Mouse (Mus musculus) embryonic fibroblast, embryonic 13.5 days (primary cell): Measurements from ENCODE around the gene Map4k3. TPM values are rescaled to one million over a fixed set of nuclear protein-coding genes. Genes with fewer than 3 reads are reported as not detected.

Source experiments
- H3K27ac ChIP-seq: 2 replicates; pipeline ENCODE4 v1.5.1; 2012; ENCODE audit warnings: low read length, control low read depth, inconsistent platforms; ENCODE audit not compliant: insufficient read depth
- H3K4me1 ChIP-seq: 2 replicates; pipeline ENCODE4 v1.6.1; 2011; ENCODE audit warnings: low read length; ENCODE audit not compliant: control insufficient read depth, insufficient read depth
- H3K4me3 ChIP-seq: 2 replicates; pipeline ENCODE4 v1.5.1; 2011; ENCODE audit warnings: mild to moderate bottlenecking, control low read depth, low read length; ENCODE audit not compliant: insufficient read depth
- CTCF ChIP-seq: IDR thresholded peaks from 2 replicates; pipeline ENCODE4 v1.5.1; 2011; ENCODE audit warnings: mild to moderate bottlenecking, control low read depth, low read length, moderate library complexity, borderline replicate concordance; ENCODE audit not compliant: insufficient read depth
- POLR2A ChIP-seq: IDR thresholded peaks from 2 replicates; pipeline ENCODE4 v1.6.1; 2011; ENCODE audit warnings: low read depth, mild to moderate bottlenecking, control low read depth, low read length, moderate library complexity
- polyA plus RNA-seq: library from polyadenylated mRNA; stranded (reverse); fragments of >200 nt; gene quantifications from 2 replicates; pipeline ENCODE4 v1.2.4, GENCODE M21; 2011; ENCODE audit warnings: low read depth; ENCODE audit not compliant: missing spikeins, insufficient read length

Map4k3 gene
- polyA plus RNA-seq, 1 experiment = 100 TPM

GRCm38 (mm10) chr17:80662836-80663620, 65.3 kb downstream of the Map4k3 start:
- no peak overlapping the region for H3K27ac ChIP-seq
- no peak overlapping the region for H3K4me3 ChIP-seq
- no peaks in the 10 kb centered on the region for H3K4me1 ChIP-seq
- no peak for TF ChIP-seq POLR2A
- TF ChIP-seq CTCF = no peak

DNA sequence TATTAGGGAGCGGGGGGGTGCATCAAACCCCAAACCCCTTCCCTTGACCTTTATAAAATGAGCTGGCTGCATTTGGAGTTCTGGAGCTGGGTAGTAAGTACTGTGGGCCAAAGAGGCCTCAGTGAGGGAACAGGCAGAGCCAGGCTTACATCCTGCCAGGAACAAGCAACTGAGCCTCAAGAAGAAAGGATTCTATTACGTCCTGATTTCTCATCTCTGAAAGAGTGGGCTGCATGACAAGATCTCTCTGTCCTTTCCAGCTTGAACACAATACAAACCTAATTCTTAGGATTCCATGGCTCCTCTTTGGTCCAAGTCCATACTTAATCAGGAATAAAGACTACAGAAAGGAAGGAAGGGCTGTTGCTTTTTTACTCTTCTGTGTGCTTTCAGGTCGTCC, 66.4 kb downstream of the Map4k3 start:
- H3K4me1 ChIP-seq = no peaks in the 10 kb centered on the region

DNA sequence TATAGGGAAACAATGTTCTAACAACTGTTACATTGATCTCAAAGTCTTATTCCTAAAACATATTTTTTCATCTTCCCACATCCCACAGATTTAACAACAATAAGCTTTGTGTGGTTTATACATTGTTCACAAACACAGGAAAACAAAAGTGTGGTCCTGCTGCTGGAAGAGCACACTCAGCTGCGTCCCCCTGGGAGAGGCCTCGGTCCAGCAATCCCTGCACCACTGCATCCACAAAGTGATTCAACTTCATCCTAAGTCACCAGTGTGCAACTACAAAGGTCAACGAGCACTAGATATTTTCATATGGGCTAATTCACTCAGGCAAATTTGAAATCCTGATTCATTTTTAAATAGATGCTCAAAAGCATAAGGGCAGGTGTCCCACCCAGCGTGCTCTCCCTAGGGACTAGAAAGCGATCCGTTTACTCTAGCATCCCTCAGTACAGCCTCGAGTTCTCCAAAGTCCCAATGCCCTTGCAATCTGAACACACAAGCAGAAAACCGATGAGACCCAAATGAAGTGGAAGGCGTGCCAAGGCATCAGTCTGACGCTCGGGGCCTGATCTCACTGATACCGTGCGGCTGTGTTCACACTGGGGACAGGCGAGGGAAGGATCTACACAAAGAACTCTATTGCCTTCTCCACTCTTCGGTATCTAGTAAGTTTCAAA, 67.4 kb downstream of the Map4k3 start:
- TF ChIP-seq POLR2A (no peak), CTCF (no peak)
- Histone ChIP-seq H3K4me1 (no peaks in the 10 kb centered on the region), H3K4me3 (no peak overlapping the region), H3K27ac (no peak overlapping the region)

More for the DNA sequence above, 66.4 kb downstream of the Map4k3 start:
- TF ChIP-seq POLR2A (no peak), CTCF (no peak)
- H3K4me3 ChIP-seq = no peak overlapping the region
- no peak overlapping the region for H3K27ac ChIP-seq

DNA sequence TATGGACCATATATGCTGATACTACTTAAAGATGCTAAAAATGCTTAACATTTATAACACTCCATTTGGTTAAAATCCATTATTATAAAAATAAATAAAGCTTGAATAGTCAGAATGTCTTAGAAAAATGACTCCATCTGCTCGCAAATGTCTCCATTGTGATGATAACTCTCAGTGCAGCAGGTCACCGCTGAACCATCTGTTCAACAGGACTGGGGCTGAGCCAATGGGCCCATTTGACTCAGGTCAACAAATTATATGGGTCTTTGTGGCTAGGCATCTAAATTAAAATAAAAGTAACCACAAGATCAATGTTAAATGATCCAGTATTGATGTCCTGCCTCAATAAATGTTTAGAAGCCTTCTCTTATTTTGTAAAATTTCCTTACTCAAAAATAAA, 68.1 kb downstream of the Map4k3 start:
- TF ChIP-seq POLR2A = no peak
- Histone ChIP-seq H3K27ac (no peak overlapping the region), H3K4me3 (no peak overlapping the region), H3K4me1 (no peaks in the 10 kb centered on the region)

- TF ChIP-seq POLR2A = no peak
- no peak overlapping the region for H3K4me3 ChIP-seq
- H3K4me1 ChIP-seq = no peaks in the 10 kb centered on the region
- H3K27ac ChIP-seq = no peak overlapping the region
Measured at GRCm38 (mm10) chr17:80659821-80660220, 68.5 kb downstream of the Map4k3 start.

GRCm38 (mm10) chr17:80654323-80654722, 74.0 kb downstream of the Map4k3 start:
- H3K4me3 ChIP-seq = no peak overlapping the region
- 0 out of 2 replicates have a peak, but pooled peaks cover 3% of the 10 kb centered on the region for H3K4me1 ChIP-seq
- no peak overlapping the region for H3K27ac ChIP-seq
- TF ChIP-seq CTCF (no peak), POLR2A (no peak)

DNA sequence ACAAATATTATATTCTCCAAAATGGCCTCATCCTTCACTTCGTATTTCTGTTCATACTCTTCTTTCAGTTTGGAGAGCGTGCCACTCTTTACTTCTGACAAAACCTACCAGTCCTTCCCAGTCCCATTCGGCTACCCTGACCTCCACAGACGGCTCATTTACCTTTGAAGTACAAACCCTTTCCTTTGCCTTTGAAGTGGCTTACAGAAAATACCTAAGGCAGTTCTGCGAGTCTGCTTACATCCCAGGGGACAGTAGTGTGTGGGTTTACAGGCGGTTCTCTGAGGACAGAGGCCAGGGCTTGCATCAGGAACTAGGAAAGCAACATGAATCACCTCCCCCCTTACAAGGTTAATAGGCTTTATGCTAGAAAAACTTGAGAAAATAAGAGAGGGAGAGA, 75.5 kb downstream of the Map4k3 start:
- TF ChIP-seq POLR2A (no peak), CTCF (no peak)
- H3K4me3 ChIP-seq = no peak overlapping the region
- H3K4me1 ChIP-seq = 0 out of 2 replicates have a peak, but pooled peaks cover 3% of the 10 kb centered on the region
- no peak overlapping the region for H3K27ac ChIP-seq

GRCm38 (mm10) chr17:80646843-80647242, 81.4 kb downstream of the Map4k3 start:
- TF ChIP-seq POLR2A (no peak), CTCF (no peak)
- H3K4me3 ChIP-seq = no peak overlapping the region
- H3K27ac ChIP-seq = no peak overlapping the region

GRCm38 (mm10) chr17:80646131-80646530, 82.2 kb downstream of the Map4k3 start:
- Histone ChIP-seq H3K4me3 (no peak overlapping the region), H3K4me1 (no peaks in the 10 kb centered on the region), H3K27ac (no peak overlapping the region)
- TF ChIP-seq CTCF (no peak), POLR2A (no peak)

More at GRCm38 (mm10) chr17:80646843-80647242, 81.4 kb downstream of the Map4k3 start:
- H3K4me1 ChIP-seq = no peaks in the 10 kb centered on the region

GRCm38 (mm10) chr17:80645694-80646034, 82.6 kb downstream of the Map4k3 start:
- H3K27ac ChIP-seq = no peak overlapping the region
- TF ChIP-seq CTCF (no peak), POLR2A (no peak)
- no peak overlapping the region for H3K4me3 ChIP-seq
- no peaks in the 10 kb centered on the region for H3K4me1 ChIP-seq
